Mouse (Mus musculus) heart, postnatal 0 days (tissue): ENCODE measurements around the gene Acsf2.

Source experiments
- CTCF ChIP-seq: IDR thresholded peaks from 2 replicates; pipeline ENCODE4 v1.5.1; 2016; ENCODE audit warnings: antibody characterized with exemption, control low read depth, low read depth
- EP300 ChIP-seq: IDR thresholded peaks from 2 replicates; pipeline ENCODE4 v1.6.1; 2016; ENCODE audit warnings: antibody characterized with exemption, low read depth

DNA sequence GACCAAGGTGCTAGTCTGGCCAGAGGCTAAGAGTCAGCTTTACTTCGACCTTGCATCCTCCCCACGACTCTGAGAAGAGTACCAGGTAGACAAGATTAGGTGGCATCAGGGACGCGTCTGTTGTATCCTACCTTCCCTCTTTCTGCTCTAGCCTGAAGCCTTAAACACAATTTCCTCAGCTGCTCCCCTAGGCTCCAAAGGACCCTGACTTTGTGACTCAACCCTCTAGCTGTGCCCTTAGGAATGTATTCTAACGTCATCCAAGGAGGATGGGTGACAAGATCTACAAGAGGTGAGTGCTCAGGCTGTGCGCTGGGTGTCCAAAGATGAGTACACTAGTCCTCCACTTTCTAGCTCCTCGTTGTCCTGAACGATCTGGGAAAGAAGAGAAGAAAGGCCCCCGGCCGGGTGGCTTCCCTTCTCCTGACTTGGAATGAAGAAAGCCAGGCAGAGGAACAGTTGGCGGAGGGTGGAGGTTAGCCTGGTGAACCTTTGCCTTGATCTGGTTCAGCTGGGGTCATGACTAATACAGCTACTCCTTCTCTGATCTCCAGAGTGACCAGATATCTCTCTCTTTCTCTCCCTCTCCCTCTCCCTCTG, 785 bp upstream of the Acsf2 start:
- no peak for TF ChIP-seq CTCF
- no peak for TF ChIP-seq EP300
